Mouse (Mus musculus) heart, adult 2 months (tissue): ENCODE measurements around the gene Trmo. TPM values are rescaled to one million over a fixed set of nuclear protein-coding genes. Genes with fewer than 3 reads are reported as not detected.

ENCODE experiments used
- DNase-seq, 2 experiments: peaks; one replicate each; pipeline ENCODE4 v3.0.0; 2021
- H3K27ac ChIP-seq: fragments of 200-600 bp; 2 replicates; pipeline ENCODE4 v1.8.1; 2022
- H3K27me3 ChIP-seq: fragments of 200-500 bp; 2 replicates; pipeline ENCODE4 v1.6.1; 2012; ENCODE audit warnings: mild to moderate bottlenecking, low read length, inconsistent platforms, mixed read lengths; ENCODE audit not compliant: control insufficient read depth, insufficient read depth
- H3K36me3 ChIP-seq: fragments of 200-500 bp; 2 replicates; pipeline ENCODE4 v1.6.1; 2012; ENCODE audit warnings: low read length, inconsistent platforms; ENCODE audit not compliant: control insufficient read depth, insufficient read depth
- H3K4me1 ChIP-seq: fragments of 200-500 bp; 2 replicates; pipeline ENCODE4 v1.6.1; 2011; ENCODE audit warnings: low read length; ENCODE audit not compliant: control insufficient read depth, insufficient read depth
- H3K4me3 ChIP-seq: fragments of 200-600 bp; 2 replicates; pipeline ENCODE4 v1.8.1; 2022
- H3K79me2 ChIP-seq: fragments of 200-500 bp; replicated peaks from 2 replicates; pipeline ENCODE4 v1.6.1; 2012; ENCODE audit warnings: mild to moderate bottlenecking, inconsistent platforms, low read length, moderate library complexity, mixed read lengths; ENCODE audit not compliant: control insufficient read depth, insufficient read depth
- H3K9ac ChIP-seq: fragments of 200-500 bp; 2 replicates; pipeline ENCODE4 v1.6.1; 2012; ENCODE audit warnings: low read depth, mild to moderate bottlenecking, control low read depth, inconsistent platforms, low read length, mixed read lengths
- CTCF ChIP-seq: fragments of 200-600 bp; IDR thresholded peaks from 2 replicates; pipeline ENCODE4 v1.8.1; 2022; ENCODE audit warnings: antibody characterized with exemption, mild to moderate bottlenecking, moderate library complexity
- EP300 ChIP-seq: fragments of 200-500 bp; IDR thresholded peaks from 2 replicates; pipeline ENCODE4 v1.6.1; 2011; ENCODE audit warnings: low read depth, low read length, control low read depth; ENCODE audit not compliant: insufficient read depth
- POLR2A ChIP-seq: fragments of 200-500 bp; IDR thresholded peaks from 2 replicates; pipeline ENCODE4 v1.6.1; 2011; ENCODE audit warnings: mild to moderate bottlenecking, low read depth, low read length, control low read depth; ENCODE audit not compliant: insufficient read depth
- WGBS: fragments of 180-500 bp; shearing (Covaris S2); methylation state at CpG from one replicate; pipeline ENCODE4 v1.1.7; 2018; 5-methylcytosine and 5-hydroxymethylcytosine counted together
- intact Hi-C: fragments of 180-260 bp; cut with DNase I; formaldehyde crosslinking; loops from one replicate; pipeline ENCODE4 v1.15.1; 2025
- polyA plus RNA-seq: library from polyadenylated mRNA; depleted of rRNA; stranded (reverse); fragments of >200 nt; gene quantifications from 2 replicates; pipeline ENCODE4 v1.2.3, GENCODE M21; 2012
- total RNA-seq, 2 experiments: library from RNA; stranded (reverse); gene quantifications; 2 replicates each; pipeline ENCODE4 v1.2.3; 2021

Gene Trmo
- total and polyA plus RNA-seq, 3 experiments, result 3.7 to 4.1 (median 3.8) TPM

GRCm38 (mm10) chr4:46349530-46349929, 39.7 kb downstream of the Trmo start:
- no peaks in the 10 kb centered on the region for H3K4me1 ChIP-seq
- TF ChIP-seq POLR2A (no peak), EP300 (no peak), CTCF (no peak)
- H3K4me3 ChIP-seq, result no peak overlapping the region
- peaks cover 26% of the 10 kb centered on the region for H3K27me3 ChIP-seq
- H3K9ac ChIP-seq, result no peak overlapping the region
- H3K27ac ChIP-seq, result no peak overlapping the region
- H3K36me3 ChIP-seq, result no peaks in the 10 kb centered on the region
- 69% methylated on average over 5 of the region's 5 CpGs for WGBS
- intact Hi-C loops, result no loop called here
- H3K79me2 ChIP-seq, result no peaks in the 10 kb centered on the region
- DNase-seq, result no peak

GRCm38 (mm10) chr4:46348897-46349296, 40.3 kb downstream of the Trmo start:
- Histone ChIP-seq H3K27ac (no peak overlapping the region), H3K79me2 (no peaks in the 10 kb centered on the region), H3K4me1 (no peaks in the 10 kb centered on the region), H3K27me3 (peaks cover 31% of the 10 kb centered on the region), H3K4me3 (no peak overlapping the region), H3K9ac (no peak overlapping the region), H3K36me3 (no peaks in the 10 kb centered on the region)
- intact Hi-C loops, result no loop called here
- no peak for DNase-seq
- TF ChIP-seq EP300 (no peak), CTCF (no peak), POLR2A (no peak)
- WGBS, result 43% methylated on average over 9 of the region's 9 CpGs

- no peak for DNase-seq
- Histone ChIP-seq H3K36me3 (no peaks in the 10 kb centered on the region), H3K79me2 (no peaks in the 10 kb centered on the region), H3K4me1 (no peaks in the 10 kb centered on the region), H3K9ac (no peak overlapping the region), H3K27ac (no peak overlapping the region), H3K27me3 (peaks cover 37% of the 10 kb centered on the region), H3K4me3 (no peak overlapping the region)
- intact Hi-C loops, result no loop called here
- no peak for TF ChIP-seq POLR2A
- TF ChIP-seq EP300, result no peak
- TF ChIP-seq CTCF, result no peak
- 13% methylated on average over 41 of the region's 41 CpGs for WGBS
These were observed 41.4 kb downstream of the Trmo start for GRCm38 (mm10) chr4:46347580-46348515.

GRCm38 (mm10) chr4:46347141-46347540, 42.1 kb downstream of the Trmo start:
- H3K36me3 ChIP-seq, result no peaks in the 10 kb centered on the region
- H3K4me1 ChIP-seq, result no peaks in the 10 kb centered on the region
- H3K27ac ChIP-seq, result no peak overlapping the region
- TF ChIP-seq CTCF (no peak), EP300 (no peak), POLR2A (no peak)
- no peak overlapping the region for H3K4me3 ChIP-seq
- H3K27me3 ChIP-seq, result peaks cover 38% of the 10 kb centered on the region
- 24% methylated on average over 4 of the region's 4 CpGs for WGBS
- no peak overlapping the region for H3K9ac ChIP-seq
- H3K79me2 ChIP-seq, result no peaks in the 10 kb centered on the region
- DNase-seq, result no peak
- intact Hi-C loops, result no loop called here

GRCm38 (mm10) chr4:46346221-46346620, 43.0 kb downstream of the Trmo start:
- H3K27ac ChIP-seq, result no peak overlapping the region
- WGBS, result 24% methylated on average over 6 of the region's 6 CpGs
- H3K4me1 ChIP-seq, result no peaks in the 10 kb centered on the region
- H3K9ac ChIP-seq, result no peak overlapping the region
- peaks cover 38% of the 10 kb centered on the region for H3K27me3 ChIP-seq
- intact Hi-C loops, result no loop called here
- TF ChIP-seq CTCF (no peak), POLR2A (no peak), EP300 (no peak)
- no peaks in the 10 kb centered on the region for H3K79me2 ChIP-seq
- H3K4me3 ChIP-seq, result no peak overlapping the region
- H3K36me3 ChIP-seq, result no peaks in the 10 kb centered on the region
- no peak for DNase-seq

GRCm38 (mm10) chr4:46345773-46346100, 43.5 kb downstream of the Trmo start:
- DNase-seq, result no peak
- 32% methylated on average over 3 of the region's 3 CpGs for WGBS
- H3K4me3 ChIP-seq, result no peak overlapping the region
- no peaks in the 10 kb centered on the region for H3K4me1 ChIP-seq
- intact Hi-C loops, result no loop called here
- H3K27ac ChIP-seq, result no peak overlapping the region
- H3K27me3 ChIP-seq, result peaks cover 38% of the 10 kb centered on the region
- H3K36me3 ChIP-seq, result no peaks in the 10 kb centered on the region
- no peaks in the 10 kb centered on the region for H3K79me2 ChIP-seq
- TF ChIP-seq EP300 (no peak), CTCF (no peak), POLR2A (no peak)
- no peak overlapping the region for H3K9ac ChIP-seq
